8 mouse cellular contexts compared by ENCODE assay signal in the genomic region with DNA sequence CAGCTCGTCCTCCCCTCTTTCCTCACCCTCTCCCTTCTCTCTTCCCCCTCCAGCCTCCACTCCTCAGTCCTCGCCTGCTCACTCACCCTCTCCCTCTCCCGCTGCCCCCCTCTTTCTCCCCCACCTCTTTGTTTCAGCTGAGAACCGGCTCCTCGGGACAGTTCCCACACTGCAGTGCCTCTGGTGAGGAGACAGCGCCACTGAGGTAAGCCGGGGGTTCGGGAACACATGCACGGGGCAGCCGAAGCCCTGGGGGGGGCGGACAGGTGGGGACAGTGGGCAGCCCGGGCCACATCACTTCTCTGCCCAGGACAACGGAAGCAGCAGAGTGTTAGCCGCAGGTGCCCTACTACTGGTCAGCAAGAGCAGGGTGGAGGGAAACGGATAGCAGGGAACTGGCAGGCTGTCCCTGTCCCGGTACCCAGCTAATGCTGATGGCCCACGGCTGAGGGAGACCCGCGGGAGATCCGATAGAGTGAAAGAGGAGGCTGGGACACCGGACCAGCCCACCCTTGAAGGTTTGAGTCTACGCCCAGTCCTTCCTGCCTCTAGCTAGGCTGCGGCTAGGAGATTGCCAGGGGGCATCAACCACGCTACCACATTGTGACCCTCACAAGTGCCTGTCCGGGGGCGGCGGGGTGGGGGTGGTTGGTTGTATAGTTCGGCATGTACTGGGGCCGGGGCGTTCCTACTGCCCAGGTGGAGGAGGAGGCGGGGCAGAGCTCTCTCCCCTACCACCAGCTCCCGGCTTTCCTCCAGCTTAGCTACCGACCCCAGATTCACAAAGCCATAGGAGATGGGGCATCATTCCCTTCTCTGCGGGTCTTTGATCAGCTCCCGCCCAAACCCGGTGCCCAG. TPM values are rescaled to one million over a fixed set of nuclear protein-coding genes. Genes with fewer than 3 reads are reported as not detected.
DNase-seq lines count a peak whose midpoint lies in the region; ATAC-seq and TF ChIP-seq lines count a peak whose summit lies in the region.

No protein-coding gene starts in this region.

- H3K27ac ChIP-seq in heart, embryonic 13.5 days (replicated peaks), result no peak overlapping the region
- H3K27ac ChIP-seq in cortical plate, adult 2 months (ENCODE audit: insufficient read depth, low read length), result no peak overlapping the region
- peak overlapping the region; percentile 92 for H3K27ac ChIP-seq in hindbrain, embryonic 16.5 days (ENCODE audit: low read depth, low read length)
- peak overlapping the region; percentile 95 for H3K27ac ChIP-seq in midbrain, embryonic 16.5 days (ENCODE audit: low read length)

- H3K9ac ChIP-seq in heart, embryonic 13.5 days, result peak overlapping the region; percentile 63
- peak overlapping the region; percentile 93 for H3K9ac ChIP-seq in hindbrain, embryonic 16.5 days (ENCODE audit: low read depth, low read length)
- peak overlapping the region; percentile 83 for H3K9ac ChIP-seq in midbrain, embryonic 16.5 days (ENCODE audit: low read depth, low read length)

- H3K9me3 ChIP-seq in heart, embryonic 13.5 days, result no peaks in the 10 kb centered on the region
- no peaks in the 10 kb centered on the region for H3K9me3 ChIP-seq in hindbrain, embryonic 16.5 days (ENCODE audit: control insufficient read depth, low read length)
- no peaks in the 10 kb centered on the region for H3K9me3 ChIP-seq in midbrain, embryonic 16.5 days (replicated peaks; ENCODE audit: control insufficient read depth, low read length, poor library complexity, severe bottlenecking)

- DNase-seq in heart, postnatal 14 days, result no peak
- DNase-seq in gastrocnemius, postnatal 14 days, result no peak
- no peak for DNase-seq in layer of hippocampus, adult 8-10 months (ENCODE audit: low spot score in 2 of 2)
- DNase-seq in ovary, postnatal 10 days (ENCODE audit: low spot score), result no peak

- peaks cover 87% of the 10 kb centered on the region for H3K27me3 ChIP-seq in heart, embryonic 13.5 days (replicated peaks)
- no peaks in the 10 kb centered on the region for H3K27me3 ChIP-seq in hindbrain, embryonic 16.5 days (replicated peaks; ENCODE audit: control insufficient read depth, insufficient read depth, low read length)
- H3K27me3 ChIP-seq in midbrain, embryonic 16.5 days (ENCODE audit: control insufficient read depth, insufficient read depth, low read depth, low read length), result no peaks in the 10 kb centered on the region

- peak overlapping the region; percentile 66 for H3K4me2 ChIP-seq in heart, embryonic 13.5 days
- peak overlapping the region; percentile 60 for H3K4me2 ChIP-seq in hindbrain, embryonic 16.5 days (ENCODE audit: low read length)
- peak overlapping the region; percentile 82 for H3K4me2 ChIP-seq in midbrain, embryonic 16.5 days (ENCODE audit: low read length)

- peak overlapping the region; percentile 37 for H3K4me3 ChIP-seq in heart, embryonic 13.5 days
- H3K4me3 ChIP-seq in cortical plate, adult 2 months (ENCODE audit: insufficient read depth, low read length), result peak overlapping the region; percentile 1; the same call in 1 of the 2 replicates
- H3K4me3 ChIP-seq in hindbrain, embryonic 16.5 days (ENCODE audit: low read length), result peak overlapping the region; percentile 75
- peak overlapping the region; percentile 62 for H3K4me3 ChIP-seq in midbrain, embryonic 16.5 days (ENCODE audit: low read depth, low read length)

- peaks cover 15% of the 10 kb centered on the region for H3K4me1 ChIP-seq in heart, embryonic 13.5 days
- H3K4me1 ChIP-seq in cortical plate, adult 2 months (ENCODE audit: control insufficient read depth, insufficient read depth, low read length), result peaks cover 2% of the 10 kb centered on the region; the same call in 1 of the 2 replicates
- peaks cover 26% of the 10 kb centered on the region for H3K4me1 ChIP-seq in hindbrain, embryonic 16.5 days (ENCODE audit: control insufficient read depth, insufficient read depth, low read depth, low read length)
- peaks cover 30% of the 10 kb centered on the region for H3K4me1 ChIP-seq in midbrain, embryonic 16.5 days (ENCODE audit: control insufficient read depth, insufficient read depth, low read length)

- 2% methylated on average over 36 of the region's 36 CpGs for WGBS in heart, embryonic 13.5 days
- under 1% methylated on average over 34 of the region's 36 CpGs for WGBS in hindbrain, embryonic 16.5 days
- WGBS in midbrain, embryonic 16.5 days, result under 1% methylated on average over 36 of the region's 36 CpGs

- no peak for ATAC-seq in heart, embryonic 13.5 days (ENCODE audit: extremely low read depth, insufficient number of reproducible peaks, low FRiP score, low TSS enrichment)
- ATAC-seq in hindbrain, embryonic 16.5 days, result peak; percentile 76
- peak; percentile 76 for ATAC-seq in midbrain, embryonic 16.5 days

- no peaks in the 10 kb centered on the region for H3K36me3 ChIP-seq in heart, embryonic 13.5 days
- H3K36me3 ChIP-seq in hindbrain, embryonic 16.5 days (ENCODE audit: control insufficient read depth, insufficient read depth, low read length), result peaks cover 8% of the 10 kb centered on the region
- H3K36me3 ChIP-seq in midbrain, embryonic 16.5 days (ENCODE audit: control insufficient read depth, insufficient read depth, low read length), result peaks cover 10% of the 10 kb centered on the region

- no peak for TF ChIP-seq CTCF in cortical plate, adult 2 months (IDR thresholded peaks at IDR 0.05; ENCODE audit: extremely low read depth, insufficient read depth, low read length)

- intact Hi-C loops in heart, postnatal 14 days (cut with DNase I), result no loop called here
- intact Hi-C loops in gastrocnemius, postnatal 14 days (cut with DNase I; ENCODE audit: low total_unique reads), result no loop called here

- no peak for TF ChIP-seq POLR2A in cortical plate, adult 2 months (IDR thresholded peaks at IDR 0.05; ENCODE audit: extremely low read depth, insufficient read depth, low read length)

RNA-seq across cellular contexts. Expression of a gene that starts 9.2 kb away (rescaled TPM):
- 1.5 and 1.6 TPM in 2 replicates for polyA plus RNA-seq in heart, embryonic 13.5 days (2015; fragmentation: Nextera tagmentation; extraction: Ambion mirVana)
- 1 to 10 TPM; 1.3 to 1.7 TPM for total RNA-seq in heart, postnatal 14 days (2021)
- 3.1 TPM in 2 replicates for polyA plus RNA-seq in cortical plate, adult 2 months (2012; rRNA removed)
- polyA plus RNA-seq in hindbrain, embryonic 16.5 days (2015; fragmentation: Nextera tagmentation; extraction: Ambion mirVana), result 2.1 TPM in 2 replicates
- polyA plus RNA-seq in midbrain, embryonic 16.5 days (2015; fragmentation: Nextera tagmentation; extraction: Ambion mirVana), result 3.5 and 3.9 TPM in 2 replicates
- 1 to 10 TPM; 1.3 to 1.6 TPM for total RNA-seq in gastrocnemius, postnatal 14 days (2021)
- 1 to 10 TPM; 3.5 to 6.2 (median 5.9) TPM for total RNA-seq in layer of hippocampus, adult 8-10 months (2022)

RNA-seq across cellular contexts. Expression of a gene that starts 22.0 kb away (rescaled TPM):
- polyA plus RNA-seq in heart, embryonic 13.5 days (2015; fragmentation: Nextera tagmentation; extraction: Ambion mirVana), result 16.0 and 18.1 TPM in 2 replicates
- 10 to 100 TPM; 54.4 to 63.1 TPM for total RNA-seq in heart, postnatal 14 days (2021)
- polyA plus RNA-seq in cortical plate, adult 2 months (2012; rRNA removed), result 95.4 and 103 TPM in 2 replicates
- polyA plus RNA-seq in hindbrain, embryonic 16.5 days (2015; fragmentation: Nextera tagmentation; extraction: Ambion mirVana), result 26.7 and 30.6 TPM in 2 replicates
- 35.5 and 35.9 TPM in 2 replicates for polyA plus RNA-seq in midbrain, embryonic 16.5 days (2015; fragmentation: Nextera tagmentation; extraction: Ambion mirVana)
- 10 to 100 TPM; 23.4 to 27.4 TPM for total RNA-seq in gastrocnemius, postnatal 14 days (2021)
- 100 to 1,000 TPM; 109 to 145 (median 125) TPM for total RNA-seq in layer of hippocampus, adult 8-10 months (2022)

RNA-seq across cellular contexts. Expression of a gene that starts 50.8 kb away (rescaled TPM):
- 26.7 and 29.0 TPM in 2 replicates for polyA plus RNA-seq in heart, embryonic 13.5 days (2015; fragmentation: Nextera tagmentation; extraction: Ambion mirVana)
- 10 to 100 TPM; 11.8 to 15.2 TPM for total RNA-seq in heart, postnatal 14 days (2021)
- 42.1 and 47.4 TPM in 2 replicates for polyA plus RNA-seq in cortical plate, adult 2 months (2012; rRNA removed)
- polyA plus RNA-seq in hindbrain, embryonic 16.5 days (2015; fragmentation: Nextera tagmentation; extraction: Ambion mirVana), result 20.9 TPM in 2 replicates
- polyA plus RNA-seq in midbrain, embryonic 16.5 days (2015; fragmentation: Nextera tagmentation; extraction: Ambion mirVana), result 16.6 and 16.7 TPM in 2 replicates
- 1 to 10 TPM; 5.1 to 5.5 TPM for total RNA-seq in gastrocnemius, postnatal 14 days (2021)
- total RNA-seq in layer of hippocampus, adult 8-10 months (2022), result 10 to 100 TPM; 21.7 to 27.4 (median 23.0) TPM

RNA-seq across cellular contexts. Expression of a gene that starts 52.2 kb away (rescaled TPM):
- 0.03 and 0.06 TPM in 2 replicates for polyA plus RNA-seq in heart, embryonic 13.5 days (2015; fragmentation: Nextera tagmentation; extraction: Ambion mirVana)
- under 1 TPM in 1 of 2 experiments, not detected in 1; 0.27 TPM for total RNA-seq in heart, postnatal 14 days (2021)
- polyA plus RNA-seq in cortical plate, adult 2 months (2012; rRNA removed), result 2.1 and 3.9 TPM in 2 replicates
- polyA plus RNA-seq in hindbrain, embryonic 16.5 days (2015; fragmentation: Nextera tagmentation; extraction: Ambion mirVana), result 1.3 and 1.5 TPM in 2 replicates
- 1.8 and 2.2 TPM in 2 replicates for polyA plus RNA-seq in midbrain, embryonic 16.5 days (2015; fragmentation: Nextera tagmentation; extraction: Ambion mirVana)
- total RNA-seq in gastrocnemius, postnatal 14 days (2021), result under 1 TPM; 0.07 to 0.08 TPM
- 1 to 10 TPM in 3 of 4 experiments, under 1 TPM in 1; 0.68 to 3.9 (median 2.3) TPM for total RNA-seq in layer of hippocampus, adult 8-10 months (2022)

RNA-seq across cellular contexts. Expression of a gene that starts 54.1 kb away (rescaled TPM):
- 43.3 and 46.9 TPM in 2 replicates for polyA plus RNA-seq in heart, embryonic 13.5 days (2015; fragmentation: Nextera tagmentation; extraction: Ambion mirVana)
- total RNA-seq in heart, postnatal 14 days (2021), result 100 to 1,000 TPM; 122 to 142 TPM
- polyA plus RNA-seq in cortical plate, adult 2 months (2012; rRNA removed), result 97.3 and 106 TPM in 2 replicates
- 49.9 and 50.3 TPM in 2 replicates for polyA plus RNA-seq in hindbrain, embryonic 16.5 days (2015; fragmentation: Nextera tagmentation; extraction: Ambion mirVana)
- 49.5 and 52.1 TPM in 2 replicates for polyA plus RNA-seq in midbrain, embryonic 16.5 days (2015; fragmentation: Nextera tagmentation; extraction: Ambion mirVana)
- 10 to 100 TPM; 68.8 to 69.3 TPM for total RNA-seq in gastrocnemius, postnatal 14 days (2021)
- total RNA-seq in layer of hippocampus, adult 8-10 months (2022), result 10 to 100 TPM; 53.5 to 61.3 (median 56.8) TPM

Comparison
In these comparisons a context has a peak if more than half of its experiments do, and no peak if none do; other contexts are left out.
1. H3K27ac ChIP-seq: peak in hindbrain, embryonic 16.5 days (single experiment) and midbrain, embryonic 16.5 days (single experiment); none in heart, embryonic 13.5 days (single experiment) and cortical plate, adult 2 months (single experiment).
2. H3K4me3 ChIP-seq: peak in every context shown above with its lines; median percentile 75 in hindbrain, embryonic 16.5 days; 62 in midbrain, embryonic 16.5 days; 37 in heart, embryonic 13.5 days; 1 in cortical plate, adult 2 months.
3. Peak in every context shown above with its lines, with median percentiles within 50 percentile points of each other: H3K4me2 ChIP-seq and H3K9ac ChIP-seq.